Mouse (Mus musculus): Measurements from ENCODE around the gene Gm28038.

DNA sequence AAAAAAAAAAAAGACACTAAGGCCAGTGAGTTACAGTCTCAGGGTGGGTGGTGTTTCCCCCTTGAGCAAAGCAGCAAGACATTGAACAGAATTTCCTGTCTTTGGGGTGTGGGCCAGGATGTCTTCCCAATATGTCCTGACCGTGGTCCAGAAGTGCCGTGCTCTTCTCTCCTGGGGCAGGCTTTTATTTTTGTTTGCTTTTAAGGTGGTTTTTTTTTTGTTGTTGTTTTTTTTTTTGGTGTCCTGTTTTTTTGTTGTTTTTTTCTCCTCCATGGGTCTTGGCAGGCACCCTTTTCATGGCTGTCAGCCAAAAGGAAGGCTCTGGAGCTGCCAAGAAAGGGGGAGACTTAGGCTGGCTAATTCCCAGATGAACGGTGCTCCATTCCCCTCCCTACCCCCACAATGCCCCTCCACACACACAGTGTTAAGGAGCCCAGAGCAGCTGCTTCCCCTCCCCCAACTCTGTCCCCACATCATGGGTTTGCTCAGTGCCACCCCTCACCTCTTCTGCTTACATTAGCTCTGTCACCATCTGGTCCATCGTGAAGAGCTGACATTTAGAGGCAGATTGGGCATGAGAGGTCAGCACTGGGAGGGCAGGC, 17.9 kb upstream of the Gm28038 start:
- TF ChIP-seq POLR2A (IDR thresholded peaks at IDR 0.05; ENCODE audit: borderline replicate concordance, low read depth, low read length) (no peak), CTCF (IDR thresholded peaks at IDR 0.05; ENCODE audit: low read depth, low read length) (no peak)
